Mouse (Mus musculus) forebrain, embryonic 12.5 days (tissue): ENCODE results near the gene Phc2. TPM values are rescaled to one million over a fixed set of nuclear protein-coding genes. Genes with fewer than 3 reads are reported as not detected.

Experiments used
- ATAC-seq: fragments of 200-750 bp; cut with Nextera tagmentation; 2 replicates; pipeline ENCODE4 v1.8.0; 2017; ENCODE audit warnings: moderate TSS enrichment; ENCODE audit not compliant: low FRiP score
- H3K27ac ChIP-seq: fragments of 300-500 bp; sonication (generic); 2 replicates; pipeline ENCODE4 v1.5.1; 2016; ENCODE audit warnings: mild to moderate bottlenecking
- H3K27me3 ChIP-seq: fragments of 300-500 bp; sonication (generic); 2 replicates; pipeline ENCODE4 v1.6.1; 2016; ENCODE audit warnings: mild to moderate bottlenecking
- H3K36me3 ChIP-seq: fragments of 300-500 bp; sonication (generic); replicated peaks from 2 replicates; pipeline ENCODE4 v1.6.1; 2016; ENCODE audit warnings: mild to moderate bottlenecking
- H3K4me1 ChIP-seq: fragments of 300-500 bp; sonication (generic); 2 replicates; pipeline ENCODE4 v1.6.1; 2016
- H3K4me2 ChIP-seq: fragments of 300-500 bp; sonication (generic); 2 replicates; pipeline ENCODE4 v1.6.1; 2016; ENCODE audit warnings: mild to moderate bottlenecking, moderate library complexity
- H3K4me3 ChIP-seq: fragments of 300-500 bp; sonication (generic); replicated peaks from 2 replicates; pipeline ENCODE4 v1.5.1; 2016; ENCODE audit warnings: mild to moderate bottlenecking
- H3K9ac ChIP-seq: fragments of 300-500 bp; sonication (generic); 2 replicates; pipeline ENCODE4 v1.6.1; 2016; ENCODE audit warnings: mild to moderate bottlenecking
- H3K9me3 ChIP-seq: fragments of 300-500 bp; sonication (generic); 2 replicates; pipeline ENCODE4 v1.6.1; 2016
- WGBS: fragments of 180-500 bp; shearing (Covaris S2); methylation state at CpG from one replicate; pipeline ENCODE4 v1.1.7; 2016; 5-methylcytosine and 5-hydroxymethylcytosine counted together
- polyA plus RNA-seq: library from polyadenylated mRNA; unstranded; fragments of >200 nt; fragmentation: Nextera tagmentation; extraction: Ambion mirVana; gene quantifications from 2 replicates; pipeline ENCODE4 v1.2.1, GENCODE M21; 2016

Phc2 gene
- polyA plus RNA-seq, 1 experiment from 2014 or later, result 148 TPM

- Histone ChIP-seq H3K4me2 (peak overlapping the region; percentile 98), H3K36me3 (peaks cover 12% of the 10 kb centered on the region), H3K9ac (peak overlapping the region; percentile 100), H3K4me1 (peaks cover 71% of the 10 kb centered on the region), H3K27me3 (no peaks in the 10 kb centered on the region), H3K9me3 (no peaks in the 10 kb centered on the region), H3K27ac (peak overlapping the region; percentile 96), H3K4me3 (peak overlapping the region; percentile 99)
- under 1% methylated on average over 5 of the region's 5 CpGs for WGBS
- ATAC-seq, result no peak
Measured at GRCm38 (mm10) chr4:128728431-128728851, 73.9 kb downstream of the Phc2 start.

GRCm38 (mm10) chr4:128729033-128729708 lies 74.7 kb downstream of the Phc2 start:
- Histone ChIP-seq H3K9ac (peak overlapping the region; percentile 100), H3K4me3 (peak overlapping the region; percentile 99), H3K4me2 (peak overlapping the region; percentile 98), H3K27ac (peak overlapping the region; percentile 96), H3K4me1 (peaks cover 71% of the 10 kb centered on the region), H3K36me3 (peaks cover 14% of the 10 kb centered on the region), H3K9me3 (no peaks in the 10 kb centered on the region), H3K27me3 (no peaks in the 10 kb centered on the region)
- no peak; the same call in 1 of the 2 replicates for ATAC-seq
- 9% methylated on average over 15 of the region's 15 CpGs for WGBS

GRCm38 (mm10) chr4:128729709-128730037 lies 75.2 kb downstream of the Phc2 start:
- no peak for ATAC-seq
- Histone ChIP-seq H3K27me3 (no peaks in the 10 kb centered on the region), H3K4me1 (peaks cover 76% of the 10 kb centered on the region), H3K4me2 (peak overlapping the region; percentile 98), H3K36me3 (peaks cover 18% of the 10 kb centered on the region), H3K9me3 (no peaks in the 10 kb centered on the region), H3K9ac (peak overlapping the region; percentile 100), H3K27ac (peak overlapping the region; percentile 96), H3K4me3 (peak overlapping the region; percentile 99)
- 19% methylated on average over 5 of the region's 5 CpGs for WGBS

GRCm38 (mm10) chr4:128730271-128730670 lies 75.8 kb downstream of the Phc2 start:
- Histone ChIP-seq H3K9me3 (no peaks in the 10 kb centered on the region), H3K36me3 (peaks cover 19% of the 10 kb centered on the region), H3K4me1 (peaks cover 78% of the 10 kb centered on the region), H3K27ac (peak overlapping the region; percentile 96; the same call in 1 of the 2 replicates), H3K27me3 (no peaks in the 10 kb centered on the region), H3K9ac (peak overlapping the region; percentile 100), H3K4me3 (peak overlapping the region; percentile 99), H3K4me2 (peak overlapping the region; percentile 98)
- no peak for ATAC-seq
- 55% methylated on average over 6 of the region's 6 CpGs for WGBS

GRCm38 (mm10) chr4:128732794-128733193 lies 78.3 kb downstream of the Phc2 start:
- H3K4me1 ChIP-seq, result peaks cover 91% of the 10 kb centered on the region
- WGBS, result 73% methylated on average over 5 of the region's 5 CpGs
- H3K9me3 ChIP-seq, result no peaks in the 10 kb centered on the region
- no peak for ATAC-seq
- 0 out of 2 replicates have a peak overlapping the region, but pooled peaks have one; percentile 31 for H3K27ac ChIP-seq
- no peaks in the 10 kb centered on the region for H3K27me3 ChIP-seq
- 0 out of 2 replicates have a peak overlapping the region, but pooled peaks have one; percentile 50 for H3K4me2 ChIP-seq
- H3K4me3 ChIP-seq, result no peak overlapping the region
- H3K9ac ChIP-seq, result no peak overlapping the region; the same call in 1 of the 2 replicates
- H3K36me3 ChIP-seq, result peaks cover 19% of the 10 kb centered on the region

GRCm38 (mm10) chr4:128733496-128733895 lies 79.0 kb downstream of the Phc2 start:
- Histone ChIP-seq H3K27ac (peak overlapping the region; percentile 96), H3K4me1 (peaks cover 96% of the 10 kb centered on the region), H3K9ac (peak overlapping the region; percentile 38), H3K36me3 (peaks cover 22% of the 10 kb centered on the region), H3K4me3 (no peak overlapping the region), H3K27me3 (no peaks in the 10 kb centered on the region), H3K4me2 (peak overlapping the region; percentile 50), H3K9me3 (no peaks in the 10 kb centered on the region)
- WGBS, result 42% methylated on average over 6 of the region's 6 CpGs
- no peak for ATAC-seq

GRCm38 (mm10) chr4:128734217-128734616 lies 79.7 kb downstream of the Phc2 start:
- H3K4me2 ChIP-seq, result peak overlapping the region; percentile 50
- no peak for ATAC-seq
- 25% methylated on average over 5 of the region's 5 CpGs for WGBS
- H3K4me3 ChIP-seq, result peak overlapping the region; percentile 10; the same call in 1 of the 2 replicates
- H3K9ac ChIP-seq, result peak overlapping the region; percentile 38
- H3K27me3 ChIP-seq, result no peaks in the 10 kb centered on the region
- H3K27ac ChIP-seq, result peak overlapping the region; percentile 96
- H3K36me3 ChIP-seq, result peaks cover 22% of the 10 kb centered on the region
- peaks cover 89% of the 10 kb centered on the region for H3K4me1 ChIP-seq
- H3K9me3 ChIP-seq, result no peaks in the 10 kb centered on the region

- Histone ChIP-seq H3K4me2 (peak overlapping the region; percentile 50), H3K27me3 (no peaks in the 10 kb centered on the region), H3K4me1 (peaks cover 81% of the 10 kb centered on the region), H3K36me3 (peaks cover 24% of the 10 kb centered on the region), H3K4me3 (no peak overlapping the region), H3K9ac (peak overlapping the region; percentile 38), H3K9me3 (no peaks in the 10 kb centered on the region), H3K27ac (peak overlapping the region; percentile 96)
- ATAC-seq, result no peak
- 69% methylated on average over 18 of the region's 18 CpGs for WGBS
Measured at GRCm38 (mm10) chr4:128734721-128735671, 80.5 kb downstream of the Phc2 start.

GRCm38 (mm10) chr4:128737137-128737589 lies 82.7 kb downstream of the Phc2 start:
- WGBS, result 2% methylated on average over 6 of the region's 6 CpGs

GRCm38 (mm10) chr4:128737825-128738610 lies 83.5 kb downstream of the Phc2 start:
- Histone ChIP-seq H3K9ac (peak overlapping the region; percentile 44), H3K4me3 (no peak overlapping the region), H3K4me2 (peak overlapping the region; percentile 50)

More at GRCm38 (mm10) chr4:128737137-128737589, 82.7 kb downstream of the Phc2 start:
- peak; percentile 79 for ATAC-seq
- Histone ChIP-seq H3K9ac (peak overlapping the region; percentile 48), H3K4me1 (peaks cover 73% of the 10 kb centered on the region), H3K27ac (peak overlapping the region; percentile 96), H3K4me3 (peak overlapping the region; percentile 13), H3K27me3 (no peaks in the 10 kb centered on the region), H3K9me3 (no peaks in the 10 kb centered on the region), H3K36me3 (peaks cover 18% of the 10 kb centered on the region; the same call in 1 of the 2 replicates), H3K4me2 (peak overlapping the region; percentile 50)

GRCm38 (mm10) chr4:128740878-128741277 lies 86.4 kb downstream of the Phc2 start:
- no peak overlapping the region for H3K27ac ChIP-seq
- H3K9ac ChIP-seq, result no peak overlapping the region
- H3K9me3 ChIP-seq, result no peaks in the 10 kb centered on the region
- H3K4me1 ChIP-seq, result peaks cover 46% of the 10 kb centered on the region
- no peak overlapping the region for H3K4me3 ChIP-seq
- H3K4me2 ChIP-seq, result no peak overlapping the region
- peaks cover 41% of the 10 kb centered on the region for H3K36me3 ChIP-seq
- no peaks in the 10 kb centered on the region for H3K27me3 ChIP-seq
- no peak for ATAC-seq
- WGBS, result 69% methylated on average over 1 of the region's 1 CpGs

More at GRCm38 (mm10) chr4:128737825-128738610, 83.5 kb downstream of the Phc2 start:
- Histone ChIP-seq H3K9me3 (no peaks in the 10 kb centered on the region), H3K27me3 (no peaks in the 10 kb centered on the region), H3K4me1 (peaks cover 74% of the 10 kb centered on the region), H3K27ac (peak overlapping the region; percentile 96), H3K36me3 (peaks cover 21% of the 10 kb centered on the region)
- WGBS, result 37% methylated on average over 14 of the region's 14 CpGs
- no peak; the same call in 1 of the 2 replicates for ATAC-seq
